ENCODE assay signal across 15 mouse cellular contexts in the genomic region with DNA sequence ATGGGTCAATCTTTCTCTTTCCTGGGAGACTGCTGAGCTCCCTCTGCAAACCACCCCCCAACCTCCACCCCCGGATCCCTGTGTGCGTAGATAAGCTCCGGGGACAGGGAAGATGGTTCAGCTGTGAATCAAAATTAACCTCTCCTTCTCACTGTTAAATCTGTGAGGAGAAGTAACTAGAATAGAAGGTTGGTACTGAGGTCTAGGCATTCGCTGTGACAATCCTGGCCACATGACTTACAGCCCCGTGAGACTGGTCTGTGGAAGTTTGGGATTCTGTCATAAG.
"Had no signal": no experiment of that assay in that cellular context is flagged by ENCODE, and none has a peak within 500 bp of the region (broad histone marks: within the 10 kb centered on the region; RNA-seq: fewer than 3 reads in every experiment).

No protein-coding gene starts in this region.

- H3K9ac ChIP-seq: limb, embryonic 12.5 days; liver, embryonic 14.5 days; neural tube, embryonic 15.5 days had no signal

- H3K4me1 ChIP-seq: limb, embryonic 12.5 days; neural tube, embryonic 15.5 days had no signal

- H3K9me3 ChIP-seq: limb, embryonic 12.5 days; neural tube, embryonic 15.5 days had no signal

- H3K27me3 ChIP-seq: limb, embryonic 12.5 days; neural tube, embryonic 15.5 days had no signal

- H3K4me3 ChIP-seq: limb, embryonic 12.5 days; myocyte; neural tube, embryonic 15.5 days had no signal

- DNase-seq: kidney, adult 9 months; kidney, postnatal 36 days; layer of hippocampus, adult 9-11 months; layer of hippocampus, postnatal 36 days; liver; lung, adult 2 months; lung, postnatal 36 days; midbrain, embryonic 14.5 days; spleen, adult 18-20 months; thymus, postnatal 36 days had no signal

- H3K36me3 ChIP-seq: limb, embryonic 12.5 days; neural tube, embryonic 15.5 days had no signal

- H3K27ac ChIP-seq: kidney, postnatal 0 days; limb, embryonic 12.5 days; liver, embryonic 14.5 days; neural tube, embryonic 15.5 days had no signal
